Mouse (Mus musculus) ovary, postnatal 36 days (tissue): Measurements from ENCODE around the gene Trmt2b.
"Not testable (repeated sequence)": the region's sequence is repeated elsewhere in the genome, so short reads cannot be mapped to it uniquely, and the experiment has no call there.

Experiments used
- DNase-seq: peaks from one replicate; pipeline ENCODE4 v3.0.0; 2022; ENCODE audit warnings: low spot score, mixed read lengths

Gene Trmt2b

GRCm38 (mm10) chrX:134276275-134277160 lies at the start of gene Trmt2b:
TSS of gene Trmt2b (minus strand) at chrX:134276984.
- peak; percentile 73 for DNase-seq

DNA sequence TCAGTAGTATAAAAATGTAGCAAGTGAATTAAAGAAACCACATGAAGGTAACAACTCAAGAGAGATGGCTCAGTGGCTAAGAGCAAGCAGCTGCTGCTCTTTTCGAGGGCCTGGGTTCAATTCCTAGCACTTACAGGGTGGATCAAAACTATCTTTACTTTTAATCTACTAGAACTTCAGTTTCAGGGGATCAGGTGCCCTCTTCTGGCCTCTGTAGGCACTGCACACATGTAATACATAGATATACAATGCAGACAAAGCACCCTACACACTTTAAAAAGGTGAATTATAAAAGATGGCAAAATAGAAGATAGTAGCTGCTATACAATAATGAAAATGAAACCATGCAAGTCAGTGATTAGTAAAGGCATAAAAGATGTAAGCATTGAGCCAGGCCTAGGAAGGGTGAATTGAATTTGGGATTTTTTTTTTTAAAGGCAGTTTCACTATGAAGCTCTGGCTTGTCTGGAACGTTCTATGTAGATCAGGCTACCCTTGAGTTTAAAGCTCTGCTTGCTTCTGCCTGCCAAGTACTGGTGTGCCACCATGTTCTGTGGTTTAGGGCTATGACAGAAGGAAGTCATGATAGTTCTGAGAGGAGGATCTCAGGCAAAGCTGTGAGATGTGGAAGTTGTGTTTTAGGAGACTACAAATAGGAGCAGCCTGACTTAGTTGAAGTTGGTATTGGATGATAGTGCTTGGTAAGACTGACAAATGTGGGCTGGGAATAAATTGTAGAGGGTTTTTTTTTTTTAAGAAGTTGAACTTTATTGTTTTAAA lies 42.6 kb upstream of the Trmt2b start:
- no peak for DNase-seq

DNA sequence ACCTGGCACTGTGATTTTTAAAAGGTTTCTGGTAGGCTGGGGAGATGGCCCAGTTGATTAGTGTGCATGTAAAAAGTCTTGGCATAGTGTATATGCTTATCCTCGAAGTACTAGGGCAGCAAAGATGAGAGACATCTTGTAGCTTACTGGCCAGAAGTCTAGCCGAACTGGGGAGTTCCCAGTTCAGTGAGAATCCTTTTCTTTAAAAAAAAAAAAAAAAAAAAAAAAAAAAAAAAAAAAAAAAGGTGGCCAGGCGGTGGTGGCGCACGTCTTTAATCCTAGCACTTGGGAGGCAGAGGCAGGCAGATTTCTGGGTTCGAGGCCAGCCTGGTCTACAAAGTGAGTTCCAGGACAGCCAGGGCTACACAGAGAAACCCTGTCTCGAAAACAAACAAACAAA lies 34.4 kb upstream of the Trmt2b start:
- not testable (repeated sequence) for DNase-seq

- DNase-seq, result no peak
These were observed 31.5 kb upstream of the Trmt2b start for GRCm38 (mm10) chrX:134308275-134308634.

DNA sequence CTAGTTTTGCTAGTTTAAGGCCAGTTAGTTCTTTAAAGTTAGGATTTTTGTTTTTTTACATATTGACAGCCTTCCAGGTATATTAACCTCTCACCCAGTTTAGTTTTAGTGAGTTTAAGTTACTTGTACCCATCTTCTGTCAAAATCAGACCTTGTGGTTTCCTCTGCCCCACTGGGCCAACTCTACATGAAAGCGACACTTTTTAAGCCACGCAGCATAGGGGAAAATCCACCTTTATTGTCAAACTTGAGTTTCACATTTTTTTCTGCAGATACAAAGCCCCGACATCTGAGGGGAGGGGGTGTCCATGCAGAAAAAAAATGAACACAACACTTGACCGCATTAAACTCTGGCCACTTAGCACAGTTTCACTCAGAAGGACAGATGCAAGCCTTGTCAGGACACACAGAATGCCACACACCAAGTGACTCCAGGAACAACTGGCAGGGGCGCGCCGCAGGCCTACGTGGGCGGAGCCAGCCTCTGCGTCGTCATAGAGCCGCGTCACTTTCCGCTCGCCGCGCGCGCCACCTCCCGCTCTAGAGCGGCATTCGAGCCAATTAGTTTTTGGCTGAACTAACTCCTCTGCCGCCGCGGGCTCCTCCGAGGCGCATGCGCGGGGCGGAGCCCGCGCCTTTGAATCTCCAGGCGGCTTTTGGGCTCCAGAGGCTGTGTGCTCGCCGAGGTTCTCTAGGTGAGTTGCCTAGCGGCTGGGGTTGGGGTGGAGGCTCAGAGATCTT lies 30.9 kb upstream of the Trmt2b start, which contains the start of gene Cenpi:
Gene Cenpi, plus strand, starts transcription at position 551 of the 741 bp plus-strand sequence.
- peak; percentile 86 for DNase-seq

DNA sequence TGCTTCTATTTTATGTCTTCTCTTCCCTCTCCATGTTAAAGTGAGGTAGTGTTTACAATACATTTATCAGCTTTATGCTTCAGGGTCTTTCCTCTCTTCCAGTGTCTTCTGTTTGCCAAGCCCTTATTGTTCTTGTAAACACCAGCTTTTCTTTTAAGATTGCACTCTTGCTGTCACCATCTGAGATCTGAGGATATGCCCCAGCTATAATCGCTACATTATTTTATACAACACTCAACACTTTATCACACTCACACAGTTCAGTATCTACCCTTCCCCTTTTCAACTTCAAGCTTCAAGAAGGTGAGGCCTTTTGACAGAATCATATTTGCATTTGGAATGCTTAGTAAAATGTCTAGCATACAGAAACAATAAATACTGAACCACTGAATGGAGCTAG lies 26.5 kb upstream of the Trmt2b start:
- DNase-seq, result no peak

DNA sequence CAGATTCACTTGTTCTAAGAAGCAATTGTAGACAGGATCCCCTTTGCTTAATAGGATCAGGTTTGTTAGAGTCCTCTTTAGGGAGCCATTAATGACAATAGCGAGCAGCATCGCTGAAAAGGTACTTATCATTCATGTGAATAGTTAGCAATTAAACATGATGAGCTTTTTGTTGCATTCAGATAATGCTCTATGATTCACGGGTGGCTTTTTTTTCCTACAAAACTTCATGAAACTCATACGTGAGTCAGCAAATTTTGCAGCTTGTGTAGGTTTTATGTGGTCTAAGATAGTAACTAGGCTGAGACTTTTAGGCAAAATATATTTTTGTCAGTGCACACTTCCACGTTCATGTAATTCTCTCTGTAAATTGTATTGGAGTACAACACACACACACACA lies 23.4 kb upstream of the Trmt2b start:
- no peak for DNase-seq

DNA sequence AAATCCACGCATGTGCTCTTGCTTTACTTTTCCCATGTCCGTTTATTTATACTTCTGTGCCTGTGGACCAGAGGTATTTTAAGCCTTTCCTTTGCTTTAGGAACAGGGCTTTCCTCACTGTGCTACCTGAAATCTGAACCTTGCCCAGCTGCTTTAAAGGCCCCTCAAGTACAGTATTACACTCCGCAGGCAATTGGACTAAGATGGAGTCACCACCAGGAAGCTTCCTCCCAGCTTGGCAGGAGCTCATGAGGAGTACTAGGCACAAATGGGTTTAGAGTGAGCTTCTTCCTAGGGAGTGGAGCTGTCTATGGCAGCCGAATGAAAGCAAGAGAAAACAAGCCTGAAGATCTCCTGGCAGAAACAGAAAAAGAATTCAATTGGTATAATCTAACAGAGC lies 20.4 kb upstream of the Trmt2b start:
- no peak for DNase-seq

DNA sequence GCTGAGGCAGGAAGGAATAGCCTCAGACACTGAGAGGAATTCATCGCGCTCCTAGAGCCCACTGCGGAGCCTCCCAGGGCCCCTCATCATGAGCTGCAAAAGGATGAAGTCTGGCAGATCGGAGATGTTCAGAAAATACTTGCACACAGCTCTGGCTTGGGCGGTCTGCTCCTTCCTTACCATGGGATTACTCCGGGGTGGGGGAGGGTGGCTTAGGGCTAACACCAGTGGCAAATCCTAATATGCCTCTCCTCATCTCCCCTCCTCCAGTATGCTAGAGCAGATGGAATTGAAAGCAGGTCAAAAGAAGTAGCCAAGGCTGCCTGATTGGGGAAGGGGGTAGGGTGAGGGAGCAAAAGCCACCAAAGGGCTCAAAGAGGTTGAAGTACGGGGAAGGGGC lies 20.0 kb upstream of the Trmt2b start:
- DNase-seq, result no peak

- peak; percentile 45 for DNase-seq
These were observed 19.5 kb upstream of the Trmt2b start for GRCm38 (mm10) chrX:134296301-134296700.

DNA sequence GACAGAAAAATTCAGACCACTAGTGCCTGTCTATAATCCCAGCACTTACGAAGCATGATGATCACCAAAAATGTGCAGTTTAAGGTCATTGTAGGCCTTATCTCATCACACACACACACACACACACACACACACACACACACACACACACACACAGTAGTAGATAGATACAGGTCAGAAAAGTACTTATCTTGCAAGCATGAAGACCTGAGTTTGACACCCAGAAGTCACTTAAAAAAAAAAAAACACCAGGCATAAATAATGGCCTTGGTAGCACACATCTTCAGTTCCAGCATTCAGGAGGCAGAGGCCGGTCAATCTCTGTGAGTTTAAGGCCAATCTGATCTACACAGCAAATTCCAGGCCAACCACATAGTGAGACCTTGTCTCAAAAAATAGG lies 10.5 kb upstream of the Trmt2b start:
- DNase-seq, result no peak

- DNase-seq, result no peak
These were observed 9.0 kb upstream of the Trmt2b start for GRCm38 (mm10) chrX:134285791-134286190.

GRCm38 (mm10) chrX:134285102-134285501 lies 8.3 kb upstream of the Trmt2b start:
- no peak for DNase-seq

- no peak for DNase-seq
These were observed 3.7 kb upstream of the Trmt2b start for GRCm38 (mm10) chrX:134280531-134280930.

DNA sequence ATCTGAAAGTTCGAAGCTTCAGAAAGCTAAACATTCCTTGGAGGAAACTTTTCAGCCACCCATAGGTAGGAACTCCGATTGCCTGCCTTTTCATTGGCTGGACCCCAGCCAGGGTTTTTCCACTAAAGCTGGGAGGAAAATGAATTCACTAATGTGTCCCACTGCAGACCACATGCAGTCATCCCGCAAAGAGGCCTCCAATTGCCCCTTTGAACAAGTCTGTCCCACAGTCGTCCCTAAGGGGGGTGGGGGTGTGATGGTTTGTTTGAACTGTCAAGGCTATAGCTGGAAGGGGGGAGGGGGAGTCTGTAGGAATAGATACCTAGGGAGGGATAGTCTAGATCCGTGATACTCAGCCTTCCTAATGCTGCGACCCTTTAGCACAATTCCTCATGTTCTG lies 1.1 kb downstream of the Trmt2b start:
- DNase-seq, result peak; percentile 28

DNA sequence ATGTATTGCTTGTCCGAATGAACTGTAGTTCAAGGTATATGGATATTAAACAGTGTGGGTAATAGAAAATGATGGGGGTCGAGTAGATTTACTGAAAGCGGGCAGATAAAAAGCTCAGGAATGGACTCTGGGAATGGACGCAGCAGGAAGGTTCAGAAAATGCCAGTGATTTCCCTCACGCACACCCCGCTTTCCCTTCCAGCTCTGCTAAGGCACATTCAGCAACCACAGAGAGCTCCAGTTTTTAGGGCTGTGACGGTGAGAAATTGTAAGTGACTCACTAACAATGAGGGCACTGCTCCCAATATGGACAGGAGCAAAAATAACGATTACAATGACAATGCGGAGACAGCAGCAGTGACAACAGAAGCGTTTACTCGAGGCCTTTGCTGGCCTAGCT lies 14.7 kb downstream of the Trmt2b start:
- DNase-seq, result no peak

- DNase-seq, result no peak
These were observed 15.6 kb downstream of the Trmt2b start for GRCm38 (mm10) chrX:134261191-134261590.

- peak; percentile 59 for DNase-seq
These were observed 28.6 kb downstream of the Trmt2b start for GRCm38 (mm10) chrX:134248202-134248601.

DNA sequence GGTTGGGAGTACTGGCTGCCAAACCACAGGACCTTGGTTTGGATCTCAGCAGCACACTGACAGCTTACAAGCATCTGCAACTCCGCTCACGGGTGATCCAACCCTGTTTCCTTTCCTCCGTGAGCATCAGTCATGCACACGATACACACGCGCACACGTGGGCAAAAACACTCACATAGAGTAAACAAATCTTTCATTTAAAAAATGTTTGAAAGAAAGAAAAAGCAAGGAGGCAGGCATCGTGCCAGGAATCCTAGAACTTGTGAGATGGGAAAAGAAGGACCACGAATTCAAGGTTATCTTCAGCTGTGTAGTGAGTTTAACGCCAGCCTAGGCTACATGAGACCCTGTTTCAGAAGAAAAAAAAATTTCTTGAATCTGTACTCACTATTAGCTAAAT lies 30.8 kb downstream of the Trmt2b start:
- DNase-seq, result no peak

GRCm38 (mm10) chrX:134238266-134238665 lies 38.5 kb downstream of the Trmt2b start:
- DNase-seq, result no peak

DNA sequence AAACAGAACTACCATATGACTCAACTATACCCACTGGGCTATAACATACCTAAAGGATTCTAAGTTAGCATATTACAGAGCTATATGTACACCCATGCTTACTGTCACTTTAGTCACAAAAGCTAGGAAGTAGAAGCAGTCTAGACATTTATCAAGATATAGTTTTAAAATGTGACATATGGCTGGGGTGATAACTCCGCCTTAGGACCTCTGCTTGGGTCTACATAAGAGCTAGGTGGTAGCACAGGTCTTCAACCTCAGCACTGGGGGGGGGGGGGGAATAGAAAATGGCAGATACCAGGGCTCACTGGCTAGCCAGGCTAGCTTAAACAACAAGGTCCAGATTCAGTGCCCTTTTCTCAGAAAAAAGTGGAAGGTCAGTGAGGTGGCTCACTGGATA lies 43.7 kb downstream of the Trmt2b start:
- no peak for DNase-seq

- no peak for DNase-seq
These were observed 54.9 kb downstream of the Trmt2b start, which contains the start of gene Nox1 for GRCm38 (mm10) chrX:134221856-134222255. TSS of gene Nox1 (minus strand) at chrX:134221956.
